In genomic region chr4:136210931-136211330, GRCm38 (mm10) we compare ENCODE assay signal across 15 mouse cellular contexts. TPM values are rescaled to one million over a fixed set of nuclear protein-coding genes. Genes with fewer than 3 reads are reported as not detected.
"Had no signal": no experiment of that assay in that cellular context is flagged by ENCODE, and none has a peak within 500 bp of the region (broad histone marks: within the 10 kb centered on the region; RNA-seq: fewer than 3 reads in every experiment).

No protein-coding gene starts in this region.

- H3K36me3 ChIP-seq: liver, embryonic 13.5 days; midbrain, embryonic 15.5 days had no signal

- H3K27me3 ChIP-seq: midbrain, embryonic 15.5 days had no signal

- H3K27ac ChIP-seq: kidney, postnatal 0 days; layer of hippocampus, adult 2 months; liver, embryonic 13.5 days; midbrain, embryonic 15.5 days; stomach, postnatal 0 days had no signal

- DNase-seq: kidney, postnatal 25 days; layer of hippocampus, adult 9-11 months; liver, embryonic 13.5 days; lung, adult 2 months; lung, postnatal 14 days; lung, postnatal 4 days; thymus, adult 2 months; thymus, postnatal 14 days; thymus, postnatal 4 days had no signal

- H3K4me3 ChIP-seq: layer of hippocampus, adult 2 months; liver, embryonic 13.5 days; midbrain, embryonic 15.5 days had no signal

RNA-seq across cellular contexts. Expression of gene Asap3, which starts 4.8 kb away (rescaled TPM):
- total RNA-seq: megakaryocyte progenitor cell, adult 5-6 weeks; megakaryocyte-erythroid progenitor cell, adult 5-6 weeks had no signal

RNA-seq across cellular contexts. Expression of gene Tcea3, which starts 36.6 kb away (rescaled TPM):
- total RNA-seq: layer of hippocampus, adult 2 months; megakaryocyte-erythroid progenitor cell, adult 5-6 weeks had no signal
